Mouse (Mus musculus) embryonic fibroblast, embryonic 13.5 days (primary cell): ENCODE measurements at regions not wholly inside any gene's neighbourhood (a gene's known extent, or its start where the extent isn't known, plus 50 kb on each side); places are given as distances from the start of the nearest gene placed in this dataset.

ENCODE experiments used
- H3K27ac ChIP-seq: 2 replicates; pipeline ENCODE4 v1.5.1; 2012; ENCODE audit warnings: low read length, control low read depth, inconsistent platforms; ENCODE audit not compliant: insufficient read depth
- H3K4me1 ChIP-seq: 2 replicates; pipeline ENCODE4 v1.6.1; 2011; ENCODE audit warnings: low read length; ENCODE audit not compliant: control insufficient read depth, insufficient read depth
- H3K4me3 ChIP-seq: 2 replicates; pipeline ENCODE4 v1.5.1; 2011; ENCODE audit warnings: mild to moderate bottlenecking, control low read depth, low read length; ENCODE audit not compliant: insufficient read depth
- CTCF ChIP-seq: IDR thresholded peaks from 2 replicates; pipeline ENCODE4 v1.5.1; 2011; ENCODE audit warnings: mild to moderate bottlenecking, control low read depth, low read length, moderate library complexity, borderline replicate concordance; ENCODE audit not compliant: insufficient read depth
- POLR2A ChIP-seq: IDR thresholded peaks from 2 replicates; pipeline ENCODE4 v1.6.1; 2011; ENCODE audit warnings: low read depth, mild to moderate bottlenecking, control low read depth, low read length, moderate library complexity

- no peak for TF ChIP-seq POLR2A
- TF ChIP-seq CTCF = no peak
- no peaks in the 10 kb centered on the region for H3K4me1 ChIP-seq
- no peak overlapping the region for H3K27ac ChIP-seq
- no peak overlapping the region for H3K4me3 ChIP-seq
Observed at GRCm38 (mm10) chr8:12486331-12487061, 86.3 kb upstream of the Spaca7 start.

DNA sequence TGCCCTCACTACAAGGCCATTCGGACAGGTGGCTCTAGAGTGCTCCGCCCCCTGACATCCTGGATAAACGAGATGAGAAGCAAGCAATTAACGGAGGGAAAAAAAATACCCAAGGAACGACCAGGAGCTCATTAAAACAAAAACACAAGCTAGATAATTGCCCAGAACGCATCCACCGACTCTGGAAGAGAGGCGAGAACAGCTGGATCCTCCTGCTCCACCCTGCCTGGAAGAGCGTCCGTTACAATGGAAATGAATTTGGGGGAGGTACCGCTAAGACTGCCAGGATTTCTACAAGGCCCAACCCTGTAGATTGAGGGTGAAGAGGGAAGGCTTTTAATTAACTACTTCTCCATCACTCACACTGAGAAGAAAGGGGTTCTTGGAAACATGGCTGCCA lies 85.6 kb upstream of the Spaca7 start:
- Histone ChIP-seq H3K27ac (no peak overlapping the region), H3K4me1 (no peaks in the 10 kb centered on the region), H3K4me3 (no peak overlapping the region)
- TF ChIP-seq CTCF (no peak), POLR2A (no peak)

DNA sequence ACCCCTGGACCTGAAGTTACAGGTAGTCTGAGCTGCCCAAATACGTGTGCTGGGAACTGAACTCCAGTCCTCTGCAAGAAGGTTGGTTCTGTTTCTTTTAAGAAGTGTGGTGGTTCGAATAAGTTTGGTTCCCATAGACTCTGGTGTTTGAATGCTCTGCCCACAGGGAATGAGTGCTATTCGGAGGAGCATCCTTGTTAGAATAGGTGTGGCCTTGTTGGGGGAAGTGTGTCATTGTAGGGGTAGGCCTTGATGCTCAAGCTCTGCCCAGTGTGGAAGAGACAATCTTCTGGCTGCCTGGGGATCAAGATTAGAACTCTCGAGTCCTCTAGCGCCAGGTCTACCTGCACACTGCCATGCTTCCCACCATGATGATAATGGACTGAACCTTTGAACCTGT lies 83.6 kb upstream of the Spaca7 start:
- Histone ChIP-seq H3K27ac (no peak overlapping the region), H3K4me3 (no peak overlapping the region), H3K4me1 (no peaks in the 10 kb centered on the region)
- TF ChIP-seq POLR2A (no peak), CTCF (no peak)

DNA sequence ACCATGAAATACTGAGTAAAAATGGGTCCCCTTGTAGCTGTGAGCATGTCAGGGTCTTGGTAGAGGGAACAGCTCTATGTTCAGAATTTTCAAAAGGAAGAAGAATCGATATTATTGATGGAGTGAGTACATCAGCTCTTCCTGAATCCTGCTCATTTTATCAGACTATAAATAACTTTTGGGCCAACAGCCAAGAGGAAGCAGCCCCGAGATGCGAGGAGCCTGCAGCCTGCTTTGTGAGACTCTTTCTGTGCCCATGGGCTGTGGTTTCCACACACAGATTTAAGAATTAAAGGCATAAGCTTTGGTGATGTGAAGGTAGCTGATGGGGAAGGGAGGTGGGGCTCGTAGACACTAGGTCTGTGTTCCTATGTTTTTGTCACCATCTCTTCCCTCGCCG lies 81.4 kb upstream of the Spaca7 start:
- Histone ChIP-seq H3K4me1 (no peaks in the 10 kb centered on the region), H3K4me3 (no peak overlapping the region)
- no peak for TF ChIP-seq CTCF
- no peak for TF ChIP-seq POLR2A

DNA sequence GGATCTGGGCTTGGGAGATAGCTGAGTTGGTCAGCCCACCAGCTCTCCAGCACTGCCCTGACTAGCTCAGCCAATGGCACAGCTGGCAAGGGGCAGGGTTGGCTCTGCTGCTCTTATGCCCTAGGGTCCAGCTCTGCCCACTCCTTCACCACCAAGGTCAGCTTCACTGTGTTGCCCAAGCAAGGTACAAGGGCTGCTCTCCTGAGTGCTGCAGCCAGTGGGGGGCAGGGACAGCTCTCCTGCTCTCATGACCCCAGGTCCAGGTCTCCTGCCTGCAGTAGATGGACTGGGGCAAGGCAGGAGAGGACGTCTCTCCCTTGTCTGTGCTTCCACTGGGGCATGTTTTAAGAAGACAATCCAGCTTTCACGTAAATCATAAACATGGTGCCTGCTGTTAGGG lies 80.4 kb upstream of the Spaca7 start:
- TF ChIP-seq POLR2A (no peak), CTCF (no peak)
- no peak overlapping the region for H3K4me3 ChIP-seq
- no peak overlapping the region for H3K27ac ChIP-seq
- H3K4me1 ChIP-seq = no peaks in the 10 kb centered on the region

More for the DNA sequence above, 81.4 kb upstream of the Spaca7 start:
- H3K27ac ChIP-seq = no peak overlapping the region

- H3K27ac ChIP-seq = no peak overlapping the region
- TF ChIP-seq POLR2A = no peak
- TF ChIP-seq CTCF = no peak
- H3K4me3 ChIP-seq = no peak overlapping the region
- H3K4me1 ChIP-seq = no peaks in the 10 kb centered on the region
Observed at GRCm38 (mm10) chr8:12494559-12494958, 78.3 kb upstream of the Spaca7 start.

- Histone ChIP-seq H3K4me3 (no peak overlapping the region), H3K27ac (no peak overlapping the region), H3K4me1 (no peaks in the 10 kb centered on the region)
- TF ChIP-seq POLR2A (no peak), CTCF (no peak)
Observed at GRCm38 (mm10) chr8:12497420-12497819, 75.4 kb upstream of the Spaca7 start.

GRCm38 (mm10) chr8:12499658-12500057 lies 73.2 kb upstream of the Spaca7 start:
- TF ChIP-seq CTCF = no peak
- no peak for TF ChIP-seq POLR2A
- Histone ChIP-seq H3K4me1 (no peaks in the 10 kb centered on the region), H3K27ac (no peak overlapping the region), H3K4me3 (no peak overlapping the region)

DNA sequence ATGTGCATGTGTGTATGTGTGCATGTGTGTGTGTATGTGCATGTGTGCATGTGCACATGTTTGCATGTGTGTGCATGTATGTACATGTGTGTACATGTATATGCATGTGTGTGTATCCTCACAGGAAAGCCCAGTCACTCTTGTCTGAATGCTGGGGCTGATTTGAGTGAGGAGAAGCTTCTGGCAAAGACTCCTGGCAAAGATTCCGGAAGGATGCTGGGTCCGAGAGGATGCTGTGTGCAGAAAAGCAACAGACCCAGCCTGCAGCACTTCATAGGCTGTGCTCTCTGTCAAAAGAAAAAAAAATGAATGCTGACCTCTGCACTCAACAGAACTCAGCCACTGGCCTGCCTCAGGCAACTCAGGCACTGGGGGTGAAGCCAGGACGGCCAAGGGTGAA lies 72.5 kb upstream of the Spaca7 start:
- TF ChIP-seq CTCF (no peak), POLR2A (no peak)
- H3K4me1 ChIP-seq = no peaks in the 10 kb centered on the region
- no peak overlapping the region for H3K4me3 ChIP-seq
- no peak overlapping the region for H3K27ac ChIP-seq

GRCm38 (mm10) chr8:12501824-12502223 lies 71.0 kb upstream of the Spaca7 start:
- TF ChIP-seq CTCF (no peak), POLR2A (no peak)
- Histone ChIP-seq H3K4me3 (no peak overlapping the region), H3K4me1 (no peaks in the 10 kb centered on the region), H3K27ac (no peak overlapping the region)
